15 mouse cellular contexts compared by ENCODE assay signal in genomic region chr3:131882667-131883066, GRCm38 (mm10).
"Had no signal": no experiment of that assay in that cellular context is flagged by ENCODE, and none has a peak within 500 bp of the region (broad histone marks: within the 10 kb centered on the region; RNA-seq: fewer than 3 reads in every experiment).

No protein-coding gene starts in this region.

- DNase-seq: gastrocnemius, postnatal 14 days; gastrocnemius, postnatal 36 days; heart, adult 18-20 months; heart, postnatal 10 days; heart, postnatal 4 days; kidney, adult 18-20 months; kidney, adult 8-10 months; kidney, postnatal 10 days; kidney, postnatal 25 days; kidney, postnatal 4 days; liver had no signal

- ATAC-seq: hindbrain, embryonic 16.5 days; inflammation-experienced regulatory T-cells, adult 6 months; intestine, embryonic 15.5 days; intestine, postnatal 0 days had no signal
